Mouse (Mus musculus) midbrain, embryonic 11.5 days (tissue): Measurements from ENCODE around the gene St3gal3. TPM values are rescaled to one million over a fixed set of nuclear protein-coding genes. Genes with fewer than 3 reads are reported as not detected.

Experiments
- ATAC-seq: fragments of 200-750 bp; cut with Nextera tagmentation; 2 replicates; pipeline ENCODE4 v1.8.0; 2017; ENCODE audit warnings: moderate TSS enrichment, moderate library complexity; ENCODE audit not compliant: low FRiP score
- DNase-seq: peaks from one replicate; pipeline ENCODE4 v3.0.0; 2015; ENCODE audit warnings: low spot score; ENCODE audit errors: missing footprints
- H3K27ac ChIP-seq: fragments of 300-500 bp; sonication (generic); 2 replicates; pipeline ENCODE4 v1.5.1; 2014; ENCODE audit warnings: low read depth, low read length
- H3K27me3 ChIP-seq: fragments of 300-500 bp; sonication (generic); 2 replicates; pipeline ENCODE4 v1.6.1; 2014; ENCODE audit warnings: mild to moderate bottlenecking, low read length, moderate library complexity, mixed read lengths; ENCODE audit not compliant: control insufficient read depth, insufficient read depth
- H3K36me3 ChIP-seq: fragments of 300-500 bp; sonication (generic); 2 replicates; pipeline ENCODE4 v1.6.1; 2014; ENCODE audit warnings: mild to moderate bottlenecking, low read length, moderate library complexity, mixed read lengths; ENCODE audit not compliant: control insufficient read depth, insufficient read depth
- H3K4me1 ChIP-seq: fragments of 300-500 bp; sonication (generic); 2 replicates; pipeline ENCODE4 v1.6.1; 2014; ENCODE audit warnings: low read length; ENCODE audit not compliant: control insufficient read depth, insufficient read depth
- H3K4me2 ChIP-seq: fragments of 300-500 bp; sonication (generic); 2 replicates; pipeline ENCODE4 v1.6.1; 2014; ENCODE audit warnings: mild to moderate bottlenecking, moderate library complexity
- H3K4me3 ChIP-seq: fragments of 300-500 bp; sonication (generic); 2 replicates; pipeline ENCODE4 v1.5.1; 2014; ENCODE audit warnings: low read depth, low read length
- H3K9ac ChIP-seq: fragments of 300-500 bp; sonication (generic); 2 replicates; pipeline ENCODE4 v1.6.1; 2014; ENCODE audit warnings: low read length
- H3K9me3 ChIP-seq: fragments of 300-500 bp; sonication (generic); 2 replicates; pipeline ENCODE4 v1.6.1; 2016; ENCODE audit warnings: low read length; ENCODE audit not compliant: control insufficient read depth
- WGBS: fragments of 180-500 bp; shearing (Covaris S2); extraction: QIAGEN DNeasy Blood & Tissue Kit; methylation state at CpG from one replicate; pipeline ENCODE4 v1.1.7; 2014; 5-methylcytosine and 5-hydroxymethylcytosine counted together
- polyA plus RNA-seq: library from polyadenylated mRNA; unstranded; fragments of >200 nt; fragmentation: Nextera tagmentation; extraction: Ambion mirVana; gene quantifications from 2 replicates; pipeline ENCODE4 v1.2.1, GENCODE M21; 2014

St3gal3 gene
- polyA plus RNA-seq, 1 experiment from 2014 or later, result 5.7 TPM

DNA sequence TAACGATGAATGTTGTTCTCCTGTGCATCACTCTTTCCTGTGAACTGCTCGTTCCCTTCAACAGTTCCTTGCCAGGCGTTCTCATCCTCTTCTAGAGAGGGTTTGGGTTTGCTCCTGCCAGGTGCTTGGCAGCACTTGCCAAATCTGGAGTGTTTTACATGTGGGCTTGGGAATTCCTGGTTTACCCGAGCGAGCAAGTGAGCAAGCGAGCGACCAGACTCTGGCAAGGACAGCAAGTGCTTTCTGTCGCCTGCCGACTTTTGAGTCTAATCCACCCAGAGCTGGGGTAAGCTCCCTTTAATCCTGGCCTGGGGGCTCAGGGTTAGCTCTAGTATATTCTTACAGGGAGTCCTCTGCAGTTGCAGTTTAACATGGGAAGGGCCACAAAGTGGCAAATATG lies 105.7 kb downstream of the St3gal3 start:
- H3K4me1 ChIP-seq, result peaks cover 7% of the 10 kb centered on the region; the same call in 1 of the 2 replicates
- H3K27ac ChIP-seq, result no peak overlapping the region
- H3K4me2 ChIP-seq, result no peak overlapping the region
- DNase-seq (no peak), ATAC-seq (no peak)
- H3K4me3 ChIP-seq, result no peak overlapping the region
- H3K36me3 ChIP-seq, result no peaks in the 10 kb centered on the region
- no peaks in the 10 kb centered on the region for H3K27me3 ChIP-seq
- WGBS, result 49% methylated on average over 9 of the region's 9 CpGs
- H3K9me3 ChIP-seq, result no peaks in the 10 kb centered on the region
- H3K9ac ChIP-seq, result no peak overlapping the region

DNA sequence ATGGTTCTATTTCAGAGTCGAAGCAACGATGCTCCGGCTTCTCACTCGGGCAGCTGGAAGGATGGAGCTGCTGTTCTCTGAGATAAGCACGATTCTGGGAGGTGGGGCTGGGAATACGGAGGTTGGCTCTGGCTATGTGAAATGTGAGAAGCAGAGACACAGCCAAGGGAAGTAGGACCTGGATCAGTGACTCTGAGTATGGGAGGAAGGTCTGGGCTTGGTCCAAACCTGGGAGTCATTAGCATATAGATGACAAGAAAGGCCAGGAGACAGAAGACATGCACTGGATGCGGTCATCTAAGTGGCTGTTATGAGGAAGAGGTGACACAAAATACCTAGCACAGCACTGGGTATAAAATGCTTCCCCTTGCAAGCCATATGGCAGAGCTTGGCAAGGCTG lies 108.8 kb downstream of the St3gal3 start:
- Histone ChIP-seq H3K36me3 (no peaks in the 10 kb centered on the region), H3K4me1 (peaks cover 7% of the 10 kb centered on the region; the same call in 1 of the 2 replicates), H3K4me2 (no peak overlapping the region), H3K9me3 (no peaks in the 10 kb centered on the region), H3K9ac (no peak overlapping the region), H3K27ac (no peak overlapping the region), H3K4me3 (no peak overlapping the region), H3K27me3 (no peaks in the 10 kb centered on the region)
- ATAC-seq (no peak), DNase-seq (peak; percentile 54)
- 89% methylated on average over 7 of the region's 7 CpGs for WGBS

DNA sequence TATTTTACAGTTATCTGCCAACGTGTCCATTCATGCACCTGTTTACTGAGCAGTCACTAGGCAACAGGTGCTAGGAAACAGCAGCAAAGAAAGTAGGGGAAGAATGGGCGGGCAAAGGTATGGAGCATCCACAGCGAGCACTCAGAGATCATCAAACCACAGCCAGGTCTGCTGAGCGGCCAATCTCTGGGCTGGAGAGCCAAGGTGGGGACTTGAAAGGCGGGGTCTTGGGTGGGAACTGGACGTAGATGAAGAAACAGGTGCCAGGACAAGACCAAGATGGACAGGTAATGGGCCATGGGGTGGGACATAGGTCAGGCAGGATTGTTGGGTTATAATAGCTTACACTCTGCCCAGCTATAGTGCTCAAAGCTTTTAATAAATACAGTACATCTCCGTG lies 109.3 kb downstream of the St3gal3 start:
- no peaks in the 10 kb centered on the region for H3K36me3 ChIP-seq
- H3K9ac ChIP-seq, result no peak overlapping the region
- H3K4me1 ChIP-seq, result peaks cover 7% of the 10 kb centered on the region; the same call in 1 of the 2 replicates
- WGBS, result 91% methylated on average over 7 of the region's 7 CpGs
- no peak overlapping the region for H3K27ac ChIP-seq
- H3K4me3 ChIP-seq, result no peak overlapping the region
- H3K9me3 ChIP-seq, result no peaks in the 10 kb centered on the region
- H3K27me3 ChIP-seq, result no peaks in the 10 kb centered on the region
- no peak for ATAC-seq
- H3K4me2 ChIP-seq, result no peak overlapping the region
- no peak for DNase-seq

DNA sequence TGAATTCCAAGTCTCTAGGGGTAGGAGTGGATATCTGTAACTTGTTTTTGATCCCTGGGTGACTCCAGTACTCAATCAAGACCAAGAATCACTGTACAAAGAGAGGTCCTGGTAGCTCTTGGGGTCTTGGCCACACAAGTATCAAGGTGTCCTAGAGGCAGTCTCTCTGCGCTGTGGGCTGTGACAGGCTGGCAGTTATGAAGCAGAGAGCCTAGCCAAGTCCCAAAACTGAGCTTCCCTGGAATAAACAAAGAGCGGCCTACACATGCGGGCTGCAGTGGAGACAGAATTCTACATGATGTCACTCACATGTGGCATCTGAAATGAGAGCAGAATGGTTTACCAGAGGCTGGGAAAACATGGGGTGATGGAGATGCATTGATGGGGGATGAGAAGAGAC lies 111.9 kb downstream of the St3gal3 start:
- DNase-seq (peak; percentile 68), ATAC-seq (no peak)
- Histone ChIP-seq H3K4me3 (no peak overlapping the region), H3K36me3 (no peaks in the 10 kb centered on the region), H3K27ac (no peak overlapping the region), H3K4me2 (no peak overlapping the region), H3K9ac (no peak overlapping the region), H3K27me3 (no peaks in the 10 kb centered on the region), H3K9me3 (no peaks in the 10 kb centered on the region), H3K4me1 (0 out of 2 replicates have a peak, but pooled peaks cover 2% of the 10 kb centered on the region)
- WGBS, result 95% methylated on average over 3 of the region's 3 CpGs

DNA sequence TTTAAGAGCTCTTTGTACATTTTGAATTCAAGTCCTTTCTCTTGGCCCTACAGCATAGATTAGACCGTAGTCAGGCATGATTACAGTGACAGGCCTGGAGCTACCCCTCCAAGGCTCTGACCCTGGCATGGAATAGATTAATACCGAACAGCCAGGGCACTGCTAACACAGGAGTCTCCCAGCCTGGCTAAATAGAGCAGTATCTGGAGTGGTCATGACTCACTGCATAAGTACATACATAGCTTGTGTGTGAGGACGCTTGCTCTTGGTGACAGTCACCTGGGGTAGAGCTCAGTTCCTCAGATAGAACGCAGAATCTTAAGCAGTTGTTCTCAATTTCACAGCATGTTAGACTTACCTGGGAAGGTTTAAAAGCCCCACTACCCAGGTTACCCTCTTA lies 112.3 kb downstream of the St3gal3 start:
- H3K27ac ChIP-seq, result no peak overlapping the region

DNA sequence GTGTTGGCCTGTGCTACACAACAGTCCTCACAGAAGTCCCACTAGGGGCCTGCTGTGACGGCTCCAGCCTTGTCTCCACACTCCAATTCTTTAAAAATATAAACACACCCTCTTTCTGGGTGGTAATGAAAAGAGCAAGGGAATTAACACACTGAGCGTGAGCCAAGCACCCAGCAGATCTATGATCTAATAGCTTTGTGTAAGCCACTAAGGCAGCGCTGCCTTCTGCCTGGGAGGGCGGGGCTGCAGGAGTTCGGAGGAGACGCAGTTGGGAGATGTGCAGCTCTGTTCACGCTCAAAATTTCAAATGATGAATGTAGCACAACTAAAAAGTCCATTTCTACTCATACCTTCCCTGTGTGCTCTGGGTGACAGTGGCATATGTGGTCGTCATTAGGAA lies 115.1 kb downstream of the St3gal3 start:
- ATAC-seq (no peak), DNase-seq (no peak)
- Histone ChIP-seq H3K36me3 (no peaks in the 10 kb centered on the region), H3K9me3 (no peaks in the 10 kb centered on the region), H3K9ac (no peak overlapping the region), H3K4me2 (no peak overlapping the region), H3K27me3 (no peaks in the 10 kb centered on the region), H3K27ac (no peak overlapping the region), H3K4me3 (no peak overlapping the region), H3K4me1 (peaks cover 2% of the 10 kb centered on the region; the same call in 1 of the 2 replicates)
- WGBS, result 82% methylated on average over 8 of the region's 8 CpGs

More for the DNA sequence above, 112.3 kb downstream of the St3gal3 start:
- ATAC-seq (no peak), DNase-seq (no peak)
- Histone ChIP-seq H3K9ac (no peak overlapping the region), H3K36me3 (no peaks in the 10 kb centered on the region), H3K4me3 (no peak overlapping the region), H3K4me2 (no peak overlapping the region), H3K27me3 (no peaks in the 10 kb centered on the region), H3K9me3 (no peaks in the 10 kb centered on the region), H3K4me1 (0 out of 2 replicates have a peak, but pooled peaks cover 2% of the 10 kb centered on the region)
- WGBS, result 89% methylated on average over 4 of the region's 4 CpGs

DNA sequence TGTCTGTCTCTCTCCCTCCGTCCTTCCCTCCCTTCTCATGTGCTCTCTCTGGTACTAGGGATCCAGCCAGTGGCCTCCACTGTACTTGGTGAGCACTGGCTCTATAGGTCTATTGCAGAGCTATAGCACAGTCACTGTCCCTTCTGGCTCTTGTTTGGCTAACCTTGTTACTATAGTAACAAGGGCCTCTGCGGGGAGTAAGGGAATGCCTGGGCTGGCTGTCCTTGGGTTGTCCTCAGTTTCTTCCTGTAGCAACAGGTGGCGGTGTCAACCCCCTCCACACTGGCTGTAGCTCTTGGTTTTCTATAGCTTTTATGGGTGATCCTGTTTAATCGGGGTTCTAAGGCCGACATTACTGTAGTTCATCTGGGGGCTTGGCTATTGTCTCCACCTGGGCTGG lies 115.5 kb downstream of the St3gal3 start:
- Histone ChIP-seq H3K36me3 (no peaks in the 10 kb centered on the region), H3K27ac (no peak overlapping the region), H3K4me2 (no peak overlapping the region), H3K9ac (no peak overlapping the region), H3K4me3 (no peak overlapping the region), H3K9me3 (no peaks in the 10 kb centered on the region), H3K27me3 (no peaks in the 10 kb centered on the region), H3K4me1 (peaks cover 2% of the 10 kb centered on the region; the same call in 1 of the 2 replicates)
- no peak for DNase-seq
- 70% methylated on average over 5 of the region's 5 CpGs for WGBS
- peak; percentile 50; the same call in 1 of the 2 replicates for ATAC-seq

DNA sequence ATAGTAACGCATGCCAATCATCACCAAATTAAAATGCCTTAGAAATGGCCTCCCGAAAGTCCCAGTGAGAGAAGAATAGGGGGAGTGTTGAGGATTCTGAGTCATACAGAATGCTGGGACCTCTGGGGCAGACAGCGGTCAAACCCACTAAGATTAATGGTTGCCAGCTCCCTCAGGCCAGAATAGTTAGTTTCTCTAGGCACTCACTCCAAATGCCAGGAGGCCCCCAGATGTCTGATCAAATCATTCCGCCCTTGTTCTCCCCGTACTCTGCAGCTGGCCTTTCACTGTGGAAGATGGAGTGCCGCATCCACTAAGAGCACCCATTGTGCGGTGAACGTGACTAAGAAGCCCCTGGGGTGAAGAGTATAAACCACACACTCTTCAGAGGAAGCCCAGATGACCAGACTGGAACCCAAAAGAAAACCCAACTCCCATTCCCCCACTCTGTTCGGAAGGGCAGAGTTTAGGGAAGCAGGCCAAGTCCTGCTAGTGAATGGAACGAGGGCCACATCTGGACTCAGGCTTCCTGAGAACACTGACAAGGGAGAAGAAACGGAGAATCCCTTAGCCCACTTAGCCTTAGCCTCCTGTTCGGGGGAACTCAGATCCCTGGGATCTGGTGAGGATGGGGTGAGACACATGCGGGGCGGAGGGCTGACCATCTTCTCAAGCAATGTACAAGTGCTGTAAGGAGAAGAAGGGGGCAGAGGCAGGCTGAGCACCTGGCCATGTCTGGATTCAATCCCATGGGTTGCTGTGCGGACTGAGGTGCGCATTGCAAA lies 117.5 kb downstream of the St3gal3 start:
- Histone ChIP-seq H3K4me2 (no peak overlapping the region), H3K9me3 (no peaks in the 10 kb centered on the region), H3K36me3 (no peaks in the 10 kb centered on the region), H3K9ac (no peak overlapping the region), H3K27me3 (no peaks in the 10 kb centered on the region), H3K4me3 (no peak overlapping the region), H3K4me1 (peaks cover 2% of the 10 kb centered on the region; the same call in 1 of the 2 replicates), H3K27ac (no peak overlapping the region)
- peak; percentile 74 for DNase-seq
- no peak for ATAC-seq
- WGBS, result 90% methylated on average over 16 of the region's 16 CpGs

DNA sequence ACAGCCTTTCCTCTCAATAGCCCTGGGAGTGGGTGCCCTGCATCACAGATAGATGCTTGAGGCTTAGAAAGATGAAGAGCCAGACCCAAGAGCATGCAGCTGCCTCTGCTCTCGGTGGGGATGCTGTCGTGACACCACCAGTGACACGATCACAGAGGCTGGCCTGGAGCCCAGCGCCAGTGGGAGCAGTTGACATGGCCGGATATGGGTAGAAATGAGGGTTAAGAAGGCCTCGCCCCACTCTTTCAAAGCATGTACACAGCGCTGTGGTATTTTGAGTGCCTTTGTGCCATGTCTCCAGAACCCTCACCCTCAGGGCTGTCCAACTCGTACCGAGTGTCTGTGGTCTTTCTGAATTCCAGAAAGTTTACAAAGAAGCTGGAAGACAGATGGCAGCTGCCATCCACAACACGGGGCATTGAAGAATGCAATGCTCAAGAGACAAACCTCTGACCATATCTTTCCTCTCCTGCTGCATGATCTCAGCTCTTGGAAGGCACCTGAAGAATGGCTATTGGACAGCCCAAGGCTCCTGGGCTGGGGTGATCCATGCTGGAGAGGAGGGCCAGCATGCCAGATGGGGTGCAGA lies 118.3 kb downstream of the St3gal3 start:
- WGBS, result 89% methylated on average over 10 of the region's 10 CpGs
- DNase-seq (peak; percentile 41), ATAC-seq (no peak)
- H3K9ac ChIP-seq, result no peak overlapping the region
- no peak overlapping the region for H3K4me2 ChIP-seq
- H3K27ac ChIP-seq, result no peak overlapping the region
- no peaks in the 10 kb centered on the region for H3K36me3 ChIP-seq
- H3K4me3 ChIP-seq, result no peak overlapping the region
- H3K4me1 ChIP-seq, result peaks cover 2% of the 10 kb centered on the region; the same call in 1 of the 2 replicates
- H3K9me3 ChIP-seq, result no peaks in the 10 kb centered on the region
- H3K27me3 ChIP-seq, result no peaks in the 10 kb centered on the region
